Mouse (Mus musculus) ES-E14 (cell line): Measurements from ENCODE around the gene Arhgap10. TPM values are rescaled to one million over a fixed set of nuclear protein-coding genes. Genes with fewer than 3 reads are reported as not detected.

Source experiments
- DNase-seq: peaks from one replicate; pipeline ENCODE4 v3.0.0-alpha.2; 2013; ENCODE audit warnings: low read depth, low spot score
- H3K27ac ChIP-seq: 2 replicates; pipeline ENCODE4 v1.5.1; 2012; ENCODE audit warnings: low read depth, mild to moderate bottlenecking, low read length, moderate library complexity, mixed read lengths; ENCODE audit not compliant: poor library complexity, insufficient read depth, severe bottlenecking
- H3K36me3 ChIP-seq: 2 replicates; pipeline ENCODE4 v1.6.1; 2012; ENCODE audit warnings: mild to moderate bottlenecking, low read length, moderate library complexity, mixed read lengths; ENCODE audit not compliant: control insufficient read depth, poor library complexity, insufficient read depth, severe bottlenecking
- H3K4me1 ChIP-seq, 2 experiments: fragments of 150-350 bp in 1 of 2; sonication (generic) in 1 of 2; 2 replicates each; pipeline ENCODE4 v1.6.1; 2012; ENCODE audit warnings: low read length in 2 of 2, mild to moderate bottlenecking in 1 of 2, mixed read lengths in 1 of 2; ENCODE audit not compliant: control insufficient read depth in 2 of 2, insufficient read depth in 2 of 2, poor library complexity in 1 of 2
- H3K4me3 ChIP-seq, 2 experiments: fragments of 150-350 bp in 1 of 2; sonication (generic) in 1 of 2; 2 replicates each; pipeline ENCODE4 v1.5.1; 2012; ENCODE audit warnings: low read length in 2 of 2, low read depth in 1 of 2, mild to moderate bottlenecking in 1 of 2, mixed read lengths in 1 of 2; ENCODE audit not compliant: insufficient read depth in 1 of 2, poor library complexity in 1 of 2, severe bottlenecking in 1 of 2
- H3K9ac ChIP-seq: 2 replicates; pipeline ENCODE4 v1.6.1; 2012; ENCODE audit warnings: low read depth, mild to moderate bottlenecking, low read length, mixed read lengths; ENCODE audit not compliant: poor library complexity, insufficient read depth, severe bottlenecking
- H3K9me3 ChIP-seq: fragments of 150-350 bp; sonication (generic); 2 replicates; pipeline ENCODE4 v1.6.1; 2012; ENCODE audit warnings: low read depth, mild to moderate bottlenecking, low read length; ENCODE audit not compliant: control insufficient read depth, insufficient read depth
- CHD2 ChIP-seq: IDR thresholded peaks from 2 replicates; pipeline ENCODE4 v1.6.1; 2014; ENCODE audit warnings: mild to moderate bottlenecking, low read depth, low read length, inconsistent platforms
- HCFC1 ChIP-seq: IDR thresholded peaks from 2 replicates; pipeline ENCODE4 v1.6.1; 2012; ENCODE audit warnings: low read length, inconsistent platforms, borderline replicate concordance; ENCODE audit not compliant: insufficient read depth
- MAFK ChIP-seq: IDR thresholded peaks from 2 replicates; pipeline ENCODE4 v1.6.1; 2014; ENCODE audit warnings: mild to moderate bottlenecking, low read depth, low read length, inconsistent platforms; ENCODE audit not compliant: insufficient read depth
- ZC3H11A ChIP-seq: IDR thresholded peaks from 2 replicates; pipeline ENCODE4 v1.6.1; 2012; ENCODE audit warnings: low read depth, mild to moderate bottlenecking, inconsistent platforms, low read length, borderline replicate concordance
- ZNF384 ChIP-seq: IDR thresholded peaks from 2 replicates; pipeline ENCODE4 v1.6.1; 2012; ENCODE audit warnings: low read depth, low read length, inconsistent platforms
- in situ Hi-C, 2 experiments: fragments of 600-800 bp; cut with MboI; formaldehyde crosslinking; loops; one replicate each; pipeline ENCODE4 v1.15.1; 2025; ENCODE audit warnings: low sequenced_read_pairs in 2 of 2, inconsistent platforms in 1 of 2; ENCODE audit not compliant: unreplicated experiment in 2 of 2
- total RNA-seq: library from RNA; depleted of rRNA; stranded (reverse); fragments of 300-350 nt; gene quantifications from 2 replicates; pipeline ENCODE4 v1.2.3, GENCODE M21; 2012

The Arhgap10 gene
- total RNA-seq, 1 experiment: 10.8 TPM

- TF ChIP-seq ZC3H11A (no peak), MAFK (no peak), CHD2 (no peak), HCFC1 (no peak), ZNF384 (no peak)
- no peak for DNase-seq
- Histone ChIP-seq H3K4me1 (no peaks in the 10 kb centered on the region), H3K36me3 (no peaks in the 10 kb centered on the region), H3K9me3 (no peaks in the 10 kb centered on the region), H3K4me3 (no peak overlapping the region), H3K27ac (no peak overlapping the region), H3K9ac (no peak overlapping the region)
- in situ Hi-C loops: no loop called here
Observed at GRCm38 (mm10) chr8:77439670-77440069, 78.1 kb downstream of the Arhgap10 start.

GRCm38 (mm10) chr8:77437807-77438493, 79.8 kb downstream of the Arhgap10 start:
- TF ChIP-seq HCFC1: no peak
- TF ChIP-seq MAFK: no peak
- no peak for TF ChIP-seq ZNF384
- no peak for TF ChIP-seq CHD2
- Histone ChIP-seq H3K27ac (no peak overlapping the region), H3K4me3 (no peak overlapping the region), H3K36me3 (no peaks in the 10 kb centered on the region), H3K4me1 (no peaks in the 10 kb centered on the region), H3K9ac (no peak overlapping the region), H3K9me3 (no peaks in the 10 kb centered on the region)
- in situ Hi-C loops: no loop called here
- no peak for DNase-seq

- in situ Hi-C loops: no loop called here
- no peak for DNase-seq
- no peaks in the 10 kb centered on the region for H3K36me3 ChIP-seq
- no peak overlapping the region for H3K9ac ChIP-seq
- no peak overlapping the region for H3K4me3 ChIP-seq
- no peaks in the 10 kb centered on the region for H3K9me3 ChIP-seq
- H3K27ac ChIP-seq: no peak overlapping the region
- H3K4me1 ChIP-seq: no peaks in the 10 kb centered on the region
- TF ChIP-seq CHD2 (no peak), HCFC1 (no peak), ZNF384 (no peak), ZC3H11A (no peak), MAFK (no peak)
Observed at GRCm38 (mm10) chr8:77436013-77436990, 81.5 kb downstream of the Arhgap10 start.

DNA sequence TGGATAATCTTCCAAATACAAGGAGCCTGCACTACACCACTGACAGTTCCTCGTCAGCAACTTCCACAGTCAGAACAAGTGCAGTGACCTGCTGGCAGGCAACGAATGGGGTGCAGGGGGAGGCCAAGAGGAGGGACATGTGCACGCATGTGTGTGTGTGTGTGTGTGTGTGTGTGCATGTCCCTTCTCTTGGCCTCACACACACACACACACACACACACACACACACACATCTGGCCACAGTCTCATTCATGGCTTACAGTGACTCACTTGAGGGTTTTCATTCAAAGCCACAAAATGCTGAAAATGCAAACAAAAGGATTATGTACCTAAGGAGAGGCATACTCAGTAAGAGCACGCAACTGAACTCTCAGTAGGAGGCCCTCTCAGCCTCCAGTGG, 84.5 kb downstream of the Arhgap10 start:
- TF ChIP-seq MAFK: no peak
- TF ChIP-seq HCFC1: no peak
- TF ChIP-seq CHD2: no peak
- TF ChIP-seq ZC3H11A: no peak
- no peak for TF ChIP-seq ZNF384
- Histone ChIP-seq H3K4me1 (no peaks in the 10 kb centered on the region), H3K27ac (no peak overlapping the region), H3K9ac (no peak overlapping the region), H3K4me3 (no peak overlapping the region), H3K36me3 (no peaks in the 10 kb centered on the region), H3K9me3 (no peaks in the 10 kb centered on the region)
- in situ Hi-C loops: no loop called here
- no peak for DNase-seq
